Mouse (Mus musculus) G1E-ER4 (cell line): ENCODE results near the gene Cfap70. TPM values are rescaled to one million over a fixed set of nuclear protein-coding genes. Genes with fewer than 3 reads are reported as not detected.

Experiments used
- GATA1 ChIP-seq: IDR thresholded peaks from one replicate; pipeline ENCODE4 v1.8.0; 2012; ENCODE audit warnings: low read length, inconsistent platforms
- polyA plus RNA-seq: library from polyadenylated mRNA; stranded (reverse); fragments of >175 nt; gene quantifications from 2 replicates; pipeline ENCODE4 v1.2.3, GENCODE M21; 2012

Cfap70 gene
- polyA plus RNA-seq, 1 experiment, result not detected

DNA sequence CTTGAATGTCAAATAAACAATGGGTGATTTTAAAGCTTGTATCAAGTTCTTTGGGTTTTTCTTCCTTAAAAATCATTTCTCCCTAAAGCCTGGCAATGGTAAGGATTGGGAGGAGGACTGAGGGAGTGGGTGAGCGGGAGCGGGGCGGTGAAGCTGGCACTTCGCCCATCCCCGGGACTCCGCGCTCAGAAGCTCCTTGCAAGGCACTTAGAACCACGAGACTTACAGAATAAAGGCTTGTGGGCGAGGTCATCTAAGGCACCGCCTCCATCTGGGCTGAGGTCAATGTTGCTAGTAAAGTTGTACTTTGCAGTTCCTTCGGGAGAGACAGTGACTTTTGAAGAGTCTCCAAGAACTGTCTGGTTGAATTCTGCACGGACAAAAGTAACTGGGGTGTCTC lies 4.8 kb downstream of the Cfap70 start:
- TF ChIP-seq GATA1, result no peak

DNA sequence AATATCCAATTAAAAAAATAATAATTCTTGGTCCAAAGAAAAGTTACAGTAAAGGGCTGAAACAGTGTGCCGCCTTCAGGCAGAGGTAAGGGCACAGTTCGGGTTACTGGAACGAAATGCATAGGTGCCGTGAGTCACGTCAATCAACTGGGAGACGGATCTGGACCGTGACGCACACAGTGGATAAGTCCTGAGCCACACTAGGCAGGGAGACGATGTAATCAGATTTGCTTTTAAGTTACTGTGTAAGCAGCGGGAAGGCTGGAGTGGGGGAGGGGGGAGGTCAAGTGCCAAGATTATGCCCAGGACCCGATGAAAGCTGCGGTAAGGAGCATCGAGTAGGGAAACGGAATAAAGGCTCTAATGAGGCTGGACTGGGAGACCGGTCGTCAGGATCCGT lies 9.8 kb downstream of the Cfap70 start:
- TF ChIP-seq GATA1, result no peak

DNA sequence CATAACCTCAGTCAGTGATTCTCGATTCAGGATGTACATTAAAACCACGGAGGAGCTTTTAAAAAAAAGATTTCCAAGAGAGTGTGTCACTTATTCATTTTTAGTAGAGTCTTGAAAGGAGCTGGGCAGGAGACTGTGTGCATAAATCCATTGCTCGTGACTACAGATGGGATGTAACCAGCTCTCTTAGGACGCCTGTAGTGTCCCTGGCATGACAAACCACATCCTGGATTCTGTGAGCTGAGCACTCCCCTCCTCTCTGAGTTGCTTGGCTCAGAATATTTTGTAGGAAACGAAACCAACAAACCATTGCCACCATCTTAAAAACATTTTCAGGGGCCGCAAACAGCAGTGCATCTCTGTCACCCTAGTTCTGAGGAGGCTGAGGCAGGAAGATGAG lies 15.1 kb downstream of the Cfap70 start:
- no peak for TF ChIP-seq GATA1

DNA sequence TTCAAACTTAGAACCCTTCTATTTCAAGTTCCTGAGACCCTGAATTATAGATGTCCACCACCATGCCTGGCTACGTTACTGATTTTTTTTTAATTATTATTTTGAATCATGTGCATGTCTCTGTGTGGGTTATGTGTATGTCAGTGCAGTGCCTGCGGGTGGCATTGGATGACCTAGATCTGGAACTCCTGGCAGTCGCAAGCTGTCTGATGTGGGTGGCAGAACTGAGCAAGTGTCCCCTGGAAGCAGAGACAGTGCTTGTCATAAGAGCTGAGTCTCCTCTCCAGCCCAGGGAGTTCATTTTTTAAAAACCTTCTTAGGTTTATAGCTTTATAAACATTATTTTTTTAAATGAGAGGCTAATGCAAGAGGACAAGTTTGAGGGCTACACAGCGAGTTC lies 19.6 kb downstream of the Cfap70 start:
- no peak for TF ChIP-seq GATA1

DNA sequence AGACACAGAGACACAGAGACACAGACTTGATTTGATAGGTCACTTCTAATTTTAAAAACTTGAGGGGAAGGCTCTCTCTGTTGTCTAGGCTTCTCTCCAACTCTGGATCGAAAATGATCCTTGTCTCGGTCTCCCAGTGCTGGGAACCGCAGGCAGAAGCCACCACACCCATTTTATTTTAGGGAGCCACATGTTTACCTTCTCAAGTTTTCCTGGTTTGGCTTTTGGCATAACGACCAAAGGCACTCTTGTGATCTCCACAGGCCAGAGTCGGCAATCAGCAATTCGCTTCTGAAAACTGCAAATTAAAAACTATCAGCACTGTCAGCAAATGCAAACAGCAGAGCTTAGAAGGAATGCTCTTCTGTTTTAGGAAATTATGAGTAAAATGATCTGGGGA lies 20.3 kb downstream of the Cfap70 start:
- no peak for TF ChIP-seq GATA1

DNA sequence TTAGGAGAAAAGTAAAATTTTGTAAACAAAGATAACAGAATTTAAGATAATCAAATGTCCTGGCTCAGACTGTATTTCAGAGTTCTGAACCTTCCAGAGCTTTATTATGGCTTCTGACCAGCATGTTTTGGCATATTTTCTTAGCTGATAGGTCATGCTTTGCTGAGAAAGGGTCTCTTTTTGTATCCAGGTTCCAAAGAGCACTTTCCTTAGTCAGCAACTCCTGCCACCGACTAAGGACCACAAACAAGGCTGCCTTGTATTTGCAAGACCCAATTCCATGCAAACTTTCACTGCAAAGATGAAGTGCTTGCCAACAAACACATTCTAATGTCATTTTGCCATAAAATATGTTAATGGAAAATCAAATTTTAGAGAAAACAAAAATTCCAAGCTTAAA lies 22.2 kb downstream of the Cfap70 start:
- TF ChIP-seq GATA1, result no peak

DNA sequence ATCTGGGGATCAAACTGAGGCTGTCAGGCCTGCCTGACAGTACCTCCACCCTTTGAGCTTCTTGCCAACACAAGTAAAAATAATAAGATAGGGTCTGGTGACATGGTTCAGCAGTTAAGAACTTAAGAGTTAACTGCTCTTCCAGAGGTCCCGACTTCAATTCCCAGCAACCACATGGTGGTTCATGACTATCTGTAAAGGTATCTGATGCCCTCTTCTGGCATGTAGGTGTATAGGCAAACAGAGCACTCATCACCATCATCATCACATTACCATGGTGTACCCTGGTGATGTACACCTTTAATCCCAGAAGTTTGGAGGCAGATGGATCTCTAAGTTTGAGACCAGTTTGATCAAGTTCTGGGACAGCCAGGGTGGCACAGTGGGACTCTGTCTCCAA lies 23.4 kb downstream of the Cfap70 start:
- no peak for TF ChIP-seq GATA1

DNA sequence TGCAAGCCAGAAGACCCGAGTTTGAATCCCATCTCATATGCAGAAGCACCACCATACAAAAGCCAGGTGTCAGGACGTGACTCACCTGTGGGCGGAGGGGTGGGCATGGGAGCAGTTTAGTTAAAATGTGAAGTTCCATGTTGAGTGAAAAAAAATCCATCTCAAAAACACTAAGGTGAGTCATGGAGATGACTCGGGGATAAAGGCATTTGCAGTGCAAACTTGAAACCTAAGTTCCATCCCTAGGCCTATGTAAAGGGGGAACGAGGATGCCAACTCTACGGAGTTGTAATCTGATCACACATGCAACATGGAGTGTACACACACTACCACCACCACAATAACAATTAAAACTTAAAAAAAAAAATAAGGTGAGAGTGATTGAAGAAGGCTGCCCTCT lies 29.0 kb downstream of the Cfap70 start:
- no peak for TF ChIP-seq GATA1

DNA sequence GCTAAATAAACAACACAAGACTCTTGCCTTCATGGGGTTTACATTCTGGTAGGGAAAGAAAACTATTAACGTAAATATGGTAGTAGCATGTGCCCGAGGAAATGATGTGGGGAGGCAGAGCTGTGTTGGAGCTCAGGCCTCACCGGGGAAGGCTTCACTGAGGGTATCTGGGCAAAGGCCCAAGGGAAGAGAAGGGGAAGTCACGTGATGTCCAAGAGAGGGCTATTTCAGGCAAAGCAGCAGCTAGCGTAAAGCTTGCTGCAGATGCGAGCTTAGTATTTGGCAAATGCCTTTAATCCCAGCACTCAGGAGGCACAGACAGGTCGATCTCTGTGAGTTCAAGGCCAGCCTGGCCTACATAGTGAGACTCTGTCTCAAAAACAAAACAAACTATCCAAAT lies 29.8 kb downstream of the Cfap70 start:
- no peak for TF ChIP-seq GATA1

DNA sequence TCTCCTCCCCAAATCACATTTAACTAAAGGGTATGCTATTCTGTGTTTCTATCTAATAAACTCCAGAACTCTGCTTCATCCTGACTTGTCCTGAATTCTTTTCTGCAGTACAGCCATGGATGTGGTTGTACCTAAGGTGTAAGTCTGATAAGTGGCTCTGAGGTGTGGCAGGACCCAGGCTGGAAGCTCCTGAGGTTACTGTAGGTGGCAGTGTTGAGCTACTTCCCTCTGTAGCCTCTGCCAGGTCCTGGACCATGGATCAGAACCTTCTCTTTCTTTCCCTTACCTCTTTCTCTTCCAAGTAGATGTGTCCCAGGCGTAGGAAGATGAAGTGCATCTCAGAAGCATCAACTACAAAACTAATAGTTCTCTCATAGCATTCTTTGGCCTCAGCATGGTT lies 52.0 kb downstream of the Cfap70 start:
- no peak for TF ChIP-seq GATA1

DNA sequence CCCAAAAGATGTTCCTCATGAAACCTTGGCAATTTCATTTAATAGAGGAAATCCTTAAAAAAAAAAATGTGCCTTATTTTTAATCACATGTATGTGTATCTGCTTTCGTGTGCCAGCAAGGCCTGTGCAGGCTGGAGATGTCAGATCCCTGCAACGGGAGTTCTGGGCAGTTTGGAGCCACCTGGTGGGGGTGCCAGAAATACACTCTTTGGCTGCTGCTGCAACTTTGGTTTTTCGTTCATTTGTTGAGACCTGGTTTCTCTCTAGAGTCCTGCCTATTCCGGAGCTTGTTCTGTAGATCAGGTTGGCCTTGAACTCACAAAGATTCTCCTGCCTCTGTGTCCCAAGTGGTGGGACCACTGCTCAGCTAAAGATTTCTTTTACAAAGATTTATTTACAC lies 53.2 kb downstream of the Cfap70 start:
- TF ChIP-seq GATA1, result no peak

DNA sequence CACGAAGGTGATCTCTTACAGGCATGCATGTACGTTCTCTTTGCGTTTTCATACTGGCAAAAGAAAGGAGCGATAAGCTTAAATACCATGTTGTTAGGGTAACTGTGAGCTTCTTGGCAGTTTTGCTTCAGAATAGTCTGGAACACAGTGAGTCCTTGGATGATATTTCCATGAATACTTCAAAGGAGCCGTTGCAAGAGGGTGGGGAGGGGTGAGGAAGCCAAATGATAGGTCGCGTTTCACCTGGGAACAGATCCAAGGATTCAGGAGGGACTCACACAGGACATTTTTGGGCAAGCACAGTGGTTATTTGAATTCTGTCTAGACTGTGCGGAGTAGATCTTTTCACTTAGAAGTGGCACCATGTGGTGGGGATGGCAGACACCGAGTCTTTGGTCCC lies 54.8 kb downstream of the Cfap70 start:
- no peak for TF ChIP-seq GATA1

DNA sequence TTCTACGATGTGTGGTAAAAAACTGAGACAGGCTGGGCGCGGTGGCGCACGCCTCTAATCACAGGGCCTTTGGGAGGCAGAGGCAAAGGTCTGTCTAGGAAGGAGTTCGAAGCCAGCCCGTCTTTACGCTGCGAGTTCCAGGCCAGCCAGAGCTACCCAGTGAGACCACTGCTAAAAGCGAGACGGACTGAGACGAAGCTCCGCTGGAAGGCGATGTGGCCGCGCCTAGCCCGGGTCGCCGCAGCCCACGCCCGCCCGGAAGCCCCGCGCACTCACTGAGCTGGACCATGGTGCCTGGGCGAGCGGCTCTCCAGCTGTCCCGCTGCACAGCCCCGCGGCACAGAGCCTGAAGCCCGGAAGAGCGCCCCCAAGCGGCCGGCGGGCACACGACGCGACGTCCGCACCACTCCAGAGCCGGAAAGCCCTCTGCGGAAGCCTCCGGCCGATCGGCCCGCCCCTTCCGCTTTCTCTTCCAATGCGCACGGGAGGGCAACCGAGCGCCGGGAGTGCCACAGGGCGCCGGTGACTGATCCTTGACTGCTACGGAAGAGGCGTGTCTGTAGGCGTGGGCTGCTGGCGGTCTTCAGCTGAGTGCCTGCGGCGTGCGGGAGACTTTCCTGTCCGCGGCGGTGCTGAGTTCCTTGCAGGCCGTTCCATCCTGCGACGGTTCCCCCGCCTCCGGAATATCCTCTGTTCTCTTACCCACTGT lies 58.7 kb downstream of the Cfap70 start, which contains the start of gene Mrps16:
TSS of gene Mrps16 (minus strand) at position 430 of the 709 bp plus-strand sequence.
- no peak for TF ChIP-seq GATA1

DNA sequence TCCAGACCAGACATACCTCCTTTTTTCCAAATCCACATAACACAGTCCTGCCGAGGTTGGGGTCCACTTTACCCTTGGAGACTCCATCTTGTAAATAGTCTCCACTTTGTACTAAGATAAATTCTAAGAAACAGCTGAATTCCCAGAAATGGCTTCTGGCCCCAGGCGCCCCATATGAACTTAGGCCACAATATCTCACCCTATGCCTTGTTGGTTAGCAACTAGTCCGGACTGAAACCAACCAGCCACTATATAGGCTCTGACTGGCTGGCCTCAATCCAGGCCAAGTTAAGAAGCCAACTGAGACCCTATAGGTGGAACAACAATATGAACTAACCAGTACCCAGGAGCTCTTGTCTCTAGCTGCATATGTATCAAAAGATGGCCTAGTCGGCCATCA lies 59.7 kb downstream of the Cfap70 start:
- TF ChIP-seq GATA1, result no peak

DNA sequence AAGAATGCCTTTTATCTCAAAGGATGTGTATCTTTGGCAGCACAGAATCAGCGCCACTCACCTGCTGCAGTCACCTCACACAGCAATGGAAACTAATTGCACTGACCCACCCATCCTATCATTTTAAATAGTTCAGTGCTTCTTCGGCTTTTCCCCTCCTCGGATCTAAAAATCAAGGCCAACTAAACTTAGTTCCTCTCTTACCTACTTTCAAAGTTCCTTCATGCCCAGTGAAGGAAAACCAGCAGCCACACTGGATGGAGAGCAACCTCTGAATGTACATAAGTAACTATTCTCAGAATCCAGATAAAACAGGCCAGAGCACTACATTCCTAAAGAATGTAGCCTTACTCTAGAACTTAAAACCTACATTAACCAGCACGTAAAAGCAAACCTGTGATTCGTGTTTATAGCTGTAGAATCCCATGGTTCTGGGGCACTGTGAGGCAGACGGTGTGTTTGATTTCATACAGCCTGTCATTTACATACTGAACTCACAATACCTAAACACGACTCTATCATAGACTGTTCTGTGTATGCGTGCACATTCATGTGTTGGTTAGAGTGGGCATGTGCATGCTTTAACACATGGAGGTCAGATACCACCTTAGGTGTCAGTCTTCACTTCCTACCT lies 62.5 kb downstream of the Cfap70 start:
- no peak for TF ChIP-seq GATA1

DNA sequence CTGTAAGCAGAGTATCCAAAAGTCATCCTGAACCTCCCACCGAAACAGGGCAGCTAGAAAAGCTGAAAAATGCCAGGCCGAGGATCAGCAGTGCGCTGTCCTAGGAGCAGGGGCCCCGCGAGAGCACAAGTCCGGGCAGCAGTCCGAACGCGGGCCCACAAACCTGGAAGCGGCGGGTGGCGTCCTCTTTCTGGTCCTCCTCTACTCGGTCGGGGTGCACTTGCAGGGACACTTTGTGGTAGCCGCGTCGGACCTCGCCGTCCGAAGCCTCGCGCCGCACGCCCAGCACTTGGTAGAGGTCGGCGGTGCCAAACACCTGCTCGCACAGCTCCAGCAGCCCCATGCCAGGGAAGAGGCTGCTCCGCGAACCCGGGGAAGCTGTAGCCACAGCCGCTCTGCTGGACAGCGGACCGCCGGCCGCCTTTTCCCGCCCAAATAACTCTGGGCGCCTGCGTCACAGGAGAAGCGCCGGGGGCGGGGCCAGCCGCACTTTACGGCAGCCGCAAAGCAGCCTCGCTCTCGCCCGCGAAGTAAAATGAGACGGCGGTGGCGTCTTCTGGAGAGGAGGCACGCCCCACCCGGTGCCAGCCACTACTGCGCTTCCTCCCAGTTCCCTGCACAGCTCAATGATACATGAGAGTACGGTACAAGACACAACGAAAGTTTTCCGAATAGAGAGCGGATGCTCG lies 63.4 kb downstream of the Cfap70 start, which contains the start of gene Dnajc9:
TSS of gene Dnajc9 (minus strand) at position 470 of the 689 bp plus-strand sequence.
- TF ChIP-seq GATA1, result no peak

DNA sequence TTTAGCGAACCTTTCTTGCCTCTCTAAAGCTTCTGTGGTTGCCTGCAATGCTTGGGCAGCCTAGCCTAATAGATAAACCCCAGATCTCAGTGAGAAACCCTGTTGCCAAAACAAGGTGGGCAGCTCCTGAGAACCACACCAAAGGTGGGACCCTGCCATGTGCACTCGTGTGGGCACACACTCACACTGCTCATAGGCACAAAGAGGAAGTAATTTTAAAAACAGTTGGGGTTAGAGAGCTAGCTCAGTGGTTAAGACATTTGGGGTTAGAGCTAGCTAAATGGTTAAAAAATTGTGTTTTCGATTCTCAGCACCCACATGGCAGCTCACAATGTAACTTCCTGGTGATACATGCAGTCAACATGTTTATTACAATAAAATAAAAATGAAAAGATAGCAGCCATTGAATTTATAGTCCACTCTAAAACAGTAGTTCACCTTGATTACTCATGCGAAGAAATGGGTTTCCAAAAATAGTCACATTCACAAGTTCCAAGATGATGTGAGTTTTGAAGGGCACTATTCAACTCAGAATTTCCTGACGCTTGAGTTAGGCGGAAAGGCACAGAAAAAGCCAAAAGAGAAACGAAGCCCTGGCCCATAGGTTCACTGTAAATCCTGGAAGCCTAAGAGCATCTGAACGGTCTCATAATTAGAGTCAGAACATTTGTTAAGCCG lies 72.1 kb downstream of the Cfap70 start:
- no peak for TF ChIP-seq GATA1
